Mouse (Mus musculus) forelimb bud, embryonic 11.5 days (tissue): ENCODE measurements around the gene Brk1.

Experiments used
- DNase-seq: peaks from one replicate; pipeline ENCODE4 v3.0.0-alpha.2; 2012; ENCODE audit warnings: low read depth, low spot score

The Brk1 gene

GRCm38 (mm10) chr6:113659648-113660491 lies 55.3 kb downstream of the Brk1 start:
- no peak for DNase-seq

DNA sequence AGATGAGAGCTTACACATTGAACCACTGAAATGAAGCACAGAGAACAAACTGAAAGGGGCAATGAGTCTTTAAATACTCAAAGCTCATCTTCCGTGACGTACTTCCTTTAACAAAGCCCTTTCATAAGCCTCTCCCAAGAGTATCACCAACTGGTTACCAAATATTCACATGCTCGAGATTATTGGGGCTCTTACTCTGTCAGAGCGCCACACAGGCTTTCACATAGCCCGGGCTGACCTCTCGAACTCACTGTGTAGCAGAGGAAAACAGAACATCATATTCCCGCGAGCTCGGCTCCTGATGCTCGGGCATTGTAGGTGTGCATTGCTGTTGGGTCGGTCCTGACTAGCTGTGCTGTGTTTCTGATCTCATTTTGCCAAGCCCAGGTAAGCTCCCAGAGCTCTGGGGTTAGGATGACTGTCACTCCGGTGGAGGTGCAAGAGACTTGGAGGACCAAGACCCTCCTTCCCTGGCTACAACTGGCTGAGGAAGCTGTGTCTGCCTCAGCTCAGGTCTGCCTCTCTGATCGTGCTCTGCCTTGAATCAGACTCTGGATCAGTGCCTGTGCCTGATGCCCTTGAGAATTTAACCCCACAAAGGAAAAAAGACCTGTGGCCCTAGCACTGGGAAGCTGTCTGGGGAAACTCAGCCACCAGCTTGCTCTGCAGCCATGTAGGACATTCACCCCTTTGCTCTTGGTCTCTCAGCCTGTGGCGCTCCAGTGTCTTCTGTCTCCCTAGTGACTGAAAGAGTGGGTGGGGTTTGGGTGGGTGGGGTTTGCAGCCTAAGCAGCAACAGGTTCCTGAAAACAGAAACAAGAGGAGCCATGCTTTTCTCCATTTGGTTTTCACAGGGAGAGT lies 56.1 kb downstream of the Brk1 start:
- DNase-seq, result no peak

DNA sequence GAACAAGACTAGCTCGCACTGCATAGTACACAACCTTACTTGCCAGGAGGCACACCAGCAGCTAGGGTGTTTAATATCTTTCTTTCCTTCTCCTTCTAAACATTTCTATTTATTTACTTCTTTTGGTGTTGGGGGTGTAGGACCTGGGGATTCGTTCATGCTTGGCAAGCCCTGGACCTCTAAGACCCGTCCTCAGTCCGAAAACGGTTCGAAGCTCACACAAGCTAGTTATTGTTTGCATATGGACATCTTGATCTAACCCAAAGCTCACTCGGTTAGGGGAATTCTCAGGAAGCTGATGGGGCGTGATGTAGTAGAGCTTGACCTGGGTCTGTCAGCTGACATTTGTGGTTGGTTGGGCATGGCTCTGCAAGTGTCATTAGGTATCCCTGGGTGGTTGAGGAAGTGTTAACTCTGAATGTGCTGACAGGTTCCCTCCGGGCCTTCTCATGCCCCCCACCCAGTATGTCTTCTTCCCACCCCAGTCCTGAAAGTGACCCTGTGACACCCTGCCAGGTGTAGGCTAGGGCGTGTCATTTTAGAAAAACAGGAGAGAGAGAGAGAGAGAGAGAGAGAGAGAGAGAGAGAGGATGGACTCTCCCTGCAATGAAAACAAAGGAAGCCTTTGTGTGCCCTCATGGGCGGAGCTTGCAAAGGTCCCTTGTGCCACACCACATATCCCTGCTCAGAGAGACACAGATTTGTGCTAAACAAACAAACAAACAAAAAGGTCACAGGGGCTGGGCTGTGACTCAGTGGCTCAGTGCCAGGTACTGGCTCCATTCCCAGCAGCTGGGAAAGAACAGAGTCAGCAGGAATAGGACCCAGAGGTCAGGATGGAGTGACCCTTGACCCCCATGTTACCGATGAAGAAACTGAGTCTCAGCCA lies 57.0 kb downstream of the Brk1 start:
- no peak for DNase-seq

- DNase-seq, result no peak
Observed at GRCm38 (mm10) chr6:113662964-113663700, 58.6 kb downstream of the Brk1 start.

GRCm38 (mm10) chr6:113664305-113664704 lies 59.7 kb downstream of the Brk1 start:
- DNase-seq, result no peak
